Mouse (Mus musculus): ENCODE data around the gene Scd2.
"Not testable (repeated sequence)": the region's sequence is repeated elsewhere in the genome, so short reads cannot be mapped to it uniquely, and the experiment has no call there.

Scd2 gene

GRCm38 (mm10) chr19:44312007-44312360 lies 18.5 kb downstream of the Scd2 start:
- no peak for DNase-seq (ENCODE audit: low spot score in 2 of 2)

GRCm38 (mm10) chr19:44313066-44313465 lies 19.6 kb downstream of the Scd2 start:
- DNase-seq (ENCODE audit: low spot score in 2 of 2), result no peak

GRCm38 (mm10) chr19:44314327-44314759 lies 20.9 kb downstream of the Scd2 start:
- DNase-seq (ENCODE audit: low spot score in 2 of 2), result peak; percentile 56 to 76

GRCm38 (mm10) chr19:44314871-44315414 lies 21.5 kb downstream of the Scd2 start:
- no peak for DNase-seq (ENCODE audit: low spot score in 2 of 2)

- no peak for DNase-seq (ENCODE audit: low spot score in 2 of 2)
Measured at GRCm38 (mm10) chr19:44316752-44317315, 23.4 kb downstream of the Scd2 start.

- no peak for DNase-seq (ENCODE audit: low spot score in 2 of 2)
Measured at GRCm38 (mm10) chr19:44317391-44317790, 23.9 kb downstream of the Scd2 start.

GRCm38 (mm10) chr19:44318545-44318944 lies 25.1 kb downstream of the Scd2 start:
- DNase-seq (ENCODE audit: low spot score in 2 of 2), result no peak

- no peak for DNase-seq (ENCODE audit: low spot score in 2 of 2)
Measured at GRCm38 (mm10) chr19:44320316-44320715, 26.8 kb downstream of the Scd2 start.

- no peak for DNase-seq (ENCODE audit: low spot score in 2 of 2)
Measured at GRCm38 (mm10) chr19:44321201-44321600, 27.7 kb downstream of the Scd2 start.

GRCm38 (mm10) chr19:44321631-44322030 lies 28.2 kb downstream of the Scd2 start:
- DNase-seq (ENCODE audit: low spot score in 2 of 2), result no peak

- DNase-seq (ENCODE audit: low spot score in 2 of 2), result no peak
Measured at GRCm38 (mm10) chr19:44329566-44329965, 36.1 kb downstream of the Scd2 start.

- not testable (repeated sequence) for DNase-seq (ENCODE audit: low spot score in 2 of 2)
Measured at GRCm38 (mm10) chr19:44331128-44331527, 37.7 kb downstream of the Scd2 start.

- DNase-seq (ENCODE audit: low spot score in 2 of 2), result no peak
Measured at GRCm38 (mm10) chr19:44331911-44332310, 38.4 kb downstream of the Scd2 start.

GRCm38 (mm10) chr19:44332326-44332725 lies 38.9 kb downstream of the Scd2 start:
- DNase-seq (ENCODE audit: low spot score in 2 of 2), result no peak

- no peak for DNase-seq (ENCODE audit: low spot score in 2 of 2)
Measured at GRCm38 (mm10) chr19:44332833-44333623, 39.6 kb downstream of the Scd2 start, which contains the start of gene Scd4. Gene Scd4 (plus strand): TSS chr19:44333092.

GRCm38 (mm10) chr19:44333991-44334390 lies 40.5 kb downstream of the Scd2 start:
- no peak for DNase-seq (ENCODE audit: low spot score in 2 of 2)

GRCm38 (mm10) chr19:44335876-44336662 lies 42.6 kb downstream of the Scd2 start:
- no peak for DNase-seq (ENCODE audit: low spot score in 2 of 2)

- no peak for DNase-seq (ENCODE audit: low spot score in 2 of 2)
Measured at GRCm38 (mm10) chr19:44349689-44350088, 56.2 kb downstream of the Scd2 start.

- DNase-seq (ENCODE audit: low spot score in 2 of 2), result peak in 1 of 2 experiments; percentile 32
Measured at GRCm38 (mm10) chr19:44351756-44352155, 58.3 kb downstream of the Scd2 start.
